Mouse (Mus musculus): Measurements from ENCODE around the gene Csf2rb2.

- TF ChIP-seq CTCF (IDR thresholded peaks at IDR 0.05; ENCODE audit: low read depth) (no peak), EP300 (IDR thresholded peaks at IDR 0.05; ENCODE audit: low read depth) (no peak)
These were observed 39.0 kb upstream of the Csf2rb2 start for GRCm38 (mm10) chr15:78344567-78344966.

Measured in heart, postnatal 0 days (tissue).